Mouse (Mus musculus) monocyte, adult 2 months (primary cell): Measurements from ENCODE around the gene Dusp1.

ENCODE experiments used
- DNase-seq, 2 experiments: peaks; one replicate each; pipeline ENCODE4 v3.0.0; 2022; ENCODE audit warnings: low spot score in 2 of 2, low read depth in 1 of 2

Dusp1 gene

DNA sequence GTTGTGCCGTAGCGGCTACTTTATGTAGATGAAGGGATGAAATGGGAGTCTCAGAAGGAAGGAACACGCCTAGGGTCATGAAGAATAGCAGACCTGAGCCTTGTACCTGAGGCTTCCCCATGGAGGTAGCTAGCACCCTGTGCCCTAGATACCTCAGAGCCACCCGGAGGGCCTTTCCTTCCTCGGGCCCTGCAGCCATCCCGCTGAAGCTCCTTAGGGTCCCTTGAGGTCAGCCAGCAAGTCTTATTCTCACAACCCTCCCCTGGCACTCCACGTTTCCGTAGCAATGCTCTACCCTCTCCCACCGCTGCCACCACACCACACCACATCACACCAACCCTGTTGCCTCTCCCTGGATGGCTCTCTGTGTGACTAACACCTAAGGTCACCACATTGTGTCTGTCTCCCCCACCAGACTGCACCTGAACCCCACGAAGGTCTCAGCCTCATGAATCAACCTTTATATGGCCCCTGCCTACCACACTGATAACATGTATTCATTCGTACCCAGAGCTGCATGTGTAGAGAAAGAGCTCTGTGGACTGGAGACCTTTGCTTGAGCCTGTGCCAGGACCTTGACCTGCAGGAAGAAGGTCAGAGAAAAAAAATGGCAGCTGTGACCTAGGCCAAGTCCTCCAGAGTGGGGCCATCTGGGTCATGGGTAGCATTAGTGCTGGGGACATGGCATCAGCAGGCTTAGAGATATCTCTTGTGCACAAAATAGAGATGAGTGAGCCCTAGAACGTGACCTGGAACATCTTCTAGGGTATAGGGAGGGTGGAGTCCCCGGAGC, 93.6 kb downstream of the Dusp1 start:
- DNase-seq: no peak

DNA sequence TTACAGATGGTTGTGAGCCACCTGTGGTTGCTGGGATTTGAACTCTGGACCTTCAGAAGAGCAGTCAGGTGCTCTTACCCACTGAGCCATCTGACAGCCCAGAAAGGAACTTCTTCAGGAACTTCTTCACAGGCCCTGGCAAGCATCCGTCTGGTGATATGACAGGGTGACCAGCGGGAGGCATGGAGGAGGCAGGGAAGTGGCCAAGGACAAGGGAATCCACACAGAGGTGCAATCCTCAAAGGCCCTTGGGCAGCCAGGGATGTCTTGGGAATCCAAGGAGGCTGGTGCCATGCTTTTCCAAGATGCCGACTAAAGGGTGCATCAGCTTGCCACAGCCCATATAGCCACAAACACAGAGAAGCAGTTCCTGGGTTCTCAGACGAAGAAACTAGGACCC, 94.3 kb downstream of the Dusp1 start:
- no peak for DNase-seq

DNA sequence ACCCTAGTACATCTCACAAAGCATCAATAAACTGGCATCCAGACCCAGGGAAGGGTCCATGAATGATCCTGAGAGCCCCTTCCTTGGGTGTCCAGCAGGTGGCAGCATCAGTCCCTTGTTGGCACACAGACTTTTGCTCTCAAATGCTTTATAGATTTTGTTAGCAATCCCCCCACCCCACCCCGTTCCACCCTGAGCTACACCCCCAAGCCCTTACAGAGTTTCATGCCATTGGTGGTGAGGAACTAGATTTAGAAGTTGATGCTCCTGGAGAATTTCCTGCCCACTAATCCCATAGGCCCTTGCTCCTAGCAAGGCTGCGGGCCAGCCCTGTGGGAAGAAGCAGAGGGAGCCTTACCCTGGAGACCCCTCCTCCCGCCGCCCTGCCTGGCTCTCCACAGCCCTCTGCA, 95.2 kb downstream of the Dusp1 start:
- peak in 1 of 2 experiments; percentile 64 for DNase-seq

DNA sequence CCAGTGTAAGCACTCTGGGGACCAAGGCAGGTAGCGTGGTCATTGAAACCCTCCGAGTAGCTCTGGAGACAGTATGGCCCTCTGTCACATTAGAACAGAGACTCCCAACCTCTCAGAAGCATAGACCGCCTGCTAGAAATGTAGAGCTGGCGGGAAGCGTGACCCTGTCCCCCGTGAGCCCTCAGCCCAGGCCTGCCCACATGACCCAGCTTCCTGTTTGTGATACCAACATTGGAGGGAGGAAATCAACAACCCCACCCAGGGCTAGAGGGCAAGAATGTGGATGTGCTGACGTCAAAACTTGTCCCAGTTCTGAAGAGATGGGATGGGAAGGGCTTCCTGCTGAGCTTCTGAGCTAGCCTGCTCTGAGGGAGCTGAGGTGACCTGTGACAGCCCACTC, 97.0 kb downstream of the Dusp1 start:
- no peak for DNase-seq

DNA sequence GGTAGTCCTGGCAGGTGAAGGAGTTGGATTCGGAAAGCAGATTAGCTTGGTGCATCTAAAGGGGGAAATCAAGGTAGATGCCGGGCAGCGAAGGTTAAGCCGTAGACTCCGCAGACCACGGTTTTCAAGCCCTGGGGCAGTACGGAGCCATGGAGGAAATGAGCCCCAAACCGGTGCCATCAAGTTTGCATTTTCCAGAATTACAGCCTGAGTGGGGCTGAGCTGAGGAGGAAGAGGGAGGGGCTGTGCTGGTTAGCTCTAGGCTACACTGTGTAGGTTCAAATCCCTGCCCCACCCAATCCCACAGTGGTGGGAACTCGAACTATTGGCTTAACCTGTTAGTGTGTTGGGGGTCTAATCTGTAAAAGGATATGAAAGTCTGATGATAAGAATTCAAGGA, 97.4 kb downstream of the Dusp1 start:
- DNase-seq: no peak

DNA sequence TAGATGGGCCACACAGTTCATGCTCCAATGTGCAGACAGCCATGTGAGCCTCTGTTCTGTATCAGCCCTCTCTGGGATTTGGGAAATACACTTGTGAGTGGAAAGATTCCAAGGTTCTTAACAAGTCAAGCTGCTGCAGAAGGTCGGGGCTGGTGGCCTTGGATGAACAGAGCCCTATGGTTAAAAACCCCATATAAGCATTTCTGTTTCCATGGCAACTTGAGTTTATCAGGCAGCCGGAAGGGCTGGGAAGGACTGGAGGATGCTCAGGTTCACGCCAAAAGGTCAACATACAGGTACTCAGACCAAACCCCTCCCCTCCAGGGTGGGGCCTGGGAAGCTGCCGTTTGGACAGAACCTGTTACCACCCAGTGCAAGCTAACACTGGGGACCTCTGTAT, 97.9 kb downstream of the Dusp1 start:
- no peak for DNase-seq

DNA sequence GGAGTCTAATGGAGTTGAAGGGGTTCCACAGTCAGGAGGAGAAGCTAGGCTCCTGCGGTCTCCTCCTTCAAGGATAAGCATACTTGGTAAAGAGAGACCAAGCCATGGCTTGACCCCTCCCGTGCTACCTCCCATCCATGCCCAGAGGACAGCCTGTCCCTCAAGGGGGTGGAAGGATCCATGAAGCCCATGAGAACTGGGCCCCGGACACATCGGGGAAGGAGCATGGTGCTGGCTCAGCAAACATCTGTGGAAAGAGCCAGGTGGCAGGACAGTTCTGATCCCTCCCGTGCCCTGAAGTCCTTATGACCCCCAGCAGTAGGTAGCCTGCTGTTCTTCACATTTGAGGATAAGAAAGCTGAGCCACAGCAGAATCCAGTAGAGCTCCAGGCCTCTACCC, 98.5 kb downstream of the Dusp1 start:
- DNase-seq: no peak

DNA sequence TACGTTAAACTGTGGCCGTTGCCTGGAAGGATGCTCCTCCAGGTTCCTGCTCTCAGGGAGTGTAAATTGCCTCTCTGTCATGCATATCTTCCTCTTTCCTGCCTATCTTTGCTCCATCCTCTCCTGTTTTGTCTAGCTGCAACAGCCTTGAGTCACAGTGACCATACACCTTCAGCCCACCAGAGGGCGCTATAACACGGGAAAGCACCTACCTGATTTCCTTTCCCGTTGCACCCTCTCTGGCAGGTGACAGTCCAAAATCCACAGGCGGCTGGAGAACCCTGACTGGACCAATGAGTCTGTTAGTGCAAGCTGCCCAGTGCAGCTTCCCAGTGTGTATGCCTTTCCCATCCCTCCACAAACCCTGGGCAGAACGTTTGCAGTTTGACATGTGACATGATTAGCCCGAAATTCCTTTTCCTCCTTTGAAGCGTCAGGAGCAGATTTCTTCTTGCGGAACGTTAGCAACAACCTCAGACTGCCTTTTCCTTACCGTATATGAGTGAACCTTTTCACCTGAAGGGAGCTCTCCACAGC, 99.2 kb downstream of the Dusp1 start:
- DNase-seq: peak in 1 of 2 experiments; percentile 47

DNA sequence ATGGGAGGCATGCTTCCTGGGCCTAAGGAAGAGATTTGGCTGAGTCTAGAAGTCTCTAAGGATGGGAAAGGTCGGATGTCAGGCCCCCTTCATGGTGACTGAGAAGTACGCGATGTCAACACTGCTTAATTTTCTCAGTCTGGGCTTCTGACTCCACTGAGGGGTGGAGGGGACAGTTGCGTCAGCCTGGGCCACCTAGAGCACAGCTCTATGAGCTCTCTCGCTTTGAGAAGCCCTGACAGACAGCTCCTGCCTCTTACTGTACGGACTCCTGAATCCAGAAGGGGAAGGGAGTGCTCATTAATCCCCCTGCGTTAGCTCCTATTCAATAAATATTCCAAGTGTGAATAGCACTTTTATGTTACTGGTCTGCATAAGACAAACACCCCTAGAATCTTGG, 103.9 kb downstream of the Dusp1 start:
- DNase-seq: no peak

DNA sequence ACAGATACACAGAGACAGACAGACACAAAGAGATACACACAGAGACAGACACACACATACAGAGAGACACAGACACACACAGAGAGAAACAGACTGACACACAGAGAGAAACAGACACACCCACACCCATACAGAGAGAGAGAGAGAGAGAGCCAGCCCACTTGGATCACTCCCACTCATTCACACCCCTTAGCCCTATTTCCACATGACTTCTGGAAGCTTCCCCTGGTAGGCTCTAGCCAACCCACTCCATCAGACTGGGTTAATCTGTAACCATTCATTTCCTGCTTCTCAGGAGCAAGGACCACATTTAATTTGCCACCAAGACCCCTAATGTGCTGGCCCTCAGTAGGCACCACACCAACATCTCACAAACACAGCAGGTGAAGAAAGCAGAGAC, 104.4 kb downstream of the Dusp1 start:
- DNase-seq: no peak
